Mouse (Mus musculus) liver, embryonic 11.5 days (tissue): ENCODE data around the gene Mia2. TPM values are rescaled to one million over a fixed set of nuclear protein-coding genes. Genes with fewer than 3 reads are reported as not detected.
A peak's percentile ranks its signal among the peaks of the same experiment; 100 is the strongest.

Experiments used
- ATAC-seq: fragments of 200-750 bp; cut with Nextera tagmentation; replicated peaks from 2 replicates; pipeline ENCODE4 v1.8.0; 2017; ENCODE audit warnings: moderate number of reproducible peaks, mild to moderate bottlenecking, moderate TSS enrichment, moderate library complexity; ENCODE audit not compliant: low FRiP score
- DNase-seq: peaks from one replicate; pipeline ENCODE4 v3.0.0-alpha.2; 2017; ENCODE audit warnings: low spot score
- H3K27ac ChIP-seq: fragments of 300-500 bp; sonication (generic); 2 replicates; pipeline ENCODE4 v1.5.1; 2014; ENCODE audit warnings: mild to moderate bottlenecking, low read depth, low read length, control low read depth
- H3K27me3 ChIP-seq: fragments of 300-500 bp; sonication (generic); replicated peaks from 2 replicates; pipeline ENCODE4 v1.6.1; 2014; ENCODE audit warnings: low read length, mixed read lengths; ENCODE audit not compliant: control insufficient read depth, insufficient read depth
- H3K36me3 ChIP-seq: fragments of 300-500 bp; sonication (generic); 2 replicates; pipeline ENCODE4 v1.6.1; 2014; ENCODE audit warnings: mild to moderate bottlenecking, low read length, moderate library complexity, mixed read lengths; ENCODE audit not compliant: control insufficient read depth, insufficient read depth
- H3K4me1 ChIP-seq: fragments of 300-500 bp; sonication (generic); replicated peaks from 2 replicates; pipeline ENCODE4 v1.6.1; 2014; ENCODE audit warnings: low read length, mixed read lengths; ENCODE audit not compliant: control insufficient read depth, insufficient read depth
- H3K4me2 ChIP-seq: fragments of 300-500 bp; sonication (generic); 2 replicates; pipeline ENCODE4 v1.6.1; 2014; ENCODE audit warnings: mild to moderate bottlenecking, control low read depth, moderate library complexity
- H3K4me3 ChIP-seq: fragments of 300-500 bp; sonication (generic); 2 replicates; pipeline ENCODE4 v1.5.1; 2014; ENCODE audit warnings: low read depth, low read length, control low read depth
- H3K9ac ChIP-seq: fragments of 300-500 bp; sonication (generic); 2 replicates; pipeline ENCODE4 v1.6.1; 2014; ENCODE audit warnings: low read depth, low read length, control low read depth
- H3K9me3 ChIP-seq: fragments of 300-500 bp; sonication (generic); 2 replicates; pipeline ENCODE4 v1.6.1; 2016; ENCODE audit warnings: low read length, inconsistent platforms, mixed read lengths; ENCODE audit not compliant: control insufficient read depth
- WGBS: fragments of 180-500 bp; shearing (Covaris S2); extraction: QIAGEN DNeasy Blood & Tissue Kit; methylation state at CpG from one replicate; pipeline ENCODE4 v1.1.7; 2014; 5-methylcytosine and 5-hydroxymethylcytosine counted together
- polyA plus RNA-seq: library from polyadenylated mRNA; unstranded; fragments of >200 nt; fragmentation: Nextera tagmentation; extraction: Ambion mirVana; gene quantifications from 2 replicates; pipeline ENCODE4 v1.2.1, GENCODE M21; 2014

Mia2 gene
- polyA plus RNA-seq, 1 experiment from 2014 or later = 79.7 TPM

DNA sequence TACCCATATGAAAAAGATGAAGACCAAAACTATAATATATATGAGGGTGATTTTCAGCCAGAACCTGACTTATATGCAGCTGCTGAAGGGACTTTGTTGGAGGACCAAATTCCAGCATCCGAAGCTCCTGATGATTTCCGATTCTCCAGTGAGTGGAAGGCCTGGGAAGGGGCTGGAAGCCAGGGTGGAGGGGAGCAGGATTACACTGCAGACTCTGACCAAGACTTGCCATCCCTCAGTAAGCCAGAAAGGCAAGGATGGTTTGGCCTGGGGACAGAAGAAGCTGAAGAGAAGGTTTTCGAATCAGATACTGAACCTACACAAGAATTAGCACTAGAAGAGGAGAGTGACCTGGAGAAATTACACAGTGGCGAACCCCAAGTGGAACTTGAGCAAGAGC, 12.3 kb downstream of the Mia2 start:
- no peak overlapping the region for H3K27ac ChIP-seq
- H3K27me3 ChIP-seq = no peaks in the 10 kb centered on the region
- H3K4me1 ChIP-seq = no peaks in the 10 kb centered on the region
- DNase-seq (no peak), ATAC-seq (no peak)
- H3K4me2 ChIP-seq = no peak overlapping the region
- H3K36me3 ChIP-seq = no peaks in the 10 kb centered on the region
- H3K9me3 ChIP-seq = no peaks in the 10 kb centered on the region
- H3K4me3 ChIP-seq = no peak overlapping the region
- 77% methylated on average over 4 of the region's 4 CpGs for whole genome bisulfite sequencing
- no peak overlapping the region for H3K9ac ChIP-seq

DNA sequence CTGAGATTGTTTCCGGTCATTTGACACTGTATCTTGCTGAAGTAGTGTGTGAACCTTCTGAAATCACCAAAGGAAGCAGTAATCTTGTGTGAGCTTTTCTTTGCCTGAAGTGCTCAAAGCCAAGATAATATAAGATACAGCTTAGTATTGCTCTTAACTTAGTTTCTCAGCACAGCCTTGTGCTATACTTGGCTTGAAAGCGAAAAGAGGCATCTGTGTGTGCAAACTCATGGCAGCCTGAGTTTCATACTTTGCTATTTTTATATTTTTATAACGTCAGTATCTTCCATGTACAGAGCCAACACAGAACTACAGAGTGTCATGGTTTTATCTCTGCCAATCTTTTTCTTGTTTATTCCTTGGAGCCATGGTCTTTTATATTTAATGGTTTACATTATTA, 21.6 kb downstream of the Mia2 start:
- Histone ChIP-seq H3K9ac (no peak overlapping the region), H3K27me3 (no peaks in the 10 kb centered on the region), H3K27ac (no peak overlapping the region), H3K9me3 (no peaks in the 10 kb centered on the region), H3K36me3 (no peaks in the 10 kb centered on the region), H3K4me2 (no peak overlapping the region), H3K4me3 (no peak overlapping the region), H3K4me1 (no peaks in the 10 kb centered on the region)
- WGBS = 80% methylated on average over 3 of the region's 3 CpGs
- DNase-seq (no peak), ATAC-seq (no peak)

DNA sequence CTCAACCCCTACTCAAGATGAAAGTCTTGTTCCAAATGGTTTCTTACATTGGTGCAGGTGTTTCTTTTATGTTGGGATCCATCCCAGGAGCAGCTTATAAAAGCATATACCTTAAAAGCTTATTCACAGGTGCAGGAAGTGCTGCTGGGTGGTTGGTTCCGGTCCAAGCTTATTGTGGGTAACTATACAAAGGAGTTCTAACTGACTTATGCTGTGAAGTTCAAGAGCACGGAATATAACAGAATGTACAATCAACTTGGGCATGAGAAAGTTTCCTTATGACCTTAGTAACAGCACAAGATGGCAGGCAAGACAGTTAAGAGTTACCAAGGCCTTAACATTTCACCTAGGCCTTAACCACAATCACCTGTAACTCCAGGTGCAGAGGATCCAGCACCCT, 29.8 kb downstream of the Mia2 start:
- Histone ChIP-seq H3K4me3 (no peak overlapping the region), H3K4me2 (no peak overlapping the region), H3K9ac (no peak overlapping the region), H3K27ac (no peak overlapping the region), H3K9me3 (no peaks in the 10 kb centered on the region), H3K36me3 (no peaks in the 10 kb centered on the region), H3K27me3 (no peaks in the 10 kb centered on the region), H3K4me1 (no peaks in the 10 kb centered on the region; the same call in 1 of the 2 replicates)
- DNase-seq = no peak
- 81% methylated on average over 2 of the region's 2 CpGs for WGBS
- no peak for ATAC-seq

DNA sequence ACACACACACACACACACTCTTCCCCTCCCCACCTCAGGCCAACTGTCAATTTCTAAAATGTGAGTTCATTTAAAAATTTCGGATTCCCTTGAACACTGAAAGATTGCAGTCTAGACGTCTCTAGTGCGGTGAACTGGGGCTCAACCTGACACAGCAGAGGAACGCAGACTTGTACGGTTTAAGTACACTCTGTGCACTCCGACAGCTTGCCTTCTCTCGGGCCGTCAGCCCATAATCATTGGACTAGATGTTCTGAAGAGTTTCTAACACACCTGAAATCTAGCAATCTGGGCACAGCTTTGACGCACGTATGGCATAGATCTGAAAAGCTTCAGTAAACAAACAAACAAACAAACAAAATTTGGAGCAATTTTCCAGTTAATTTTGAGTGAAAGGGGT, 32.9 kb downstream of the Mia2 start:
- H3K4me2 ChIP-seq = no peak overlapping the region
- H3K4me3 ChIP-seq = no peak overlapping the region
- DNase-seq = no peak
- no peak for ATAC-seq
- H3K9ac ChIP-seq = no peak overlapping the region
- no peak overlapping the region for H3K27ac ChIP-seq
- no peaks in the 10 kb centered on the region for H3K9me3 ChIP-seq
- no peaks in the 10 kb centered on the region for H3K36me3 ChIP-seq
- 88% methylated on average over 10 of the region's 10 CpGs for WGBS
- no peaks in the 10 kb centered on the region for H3K27me3 ChIP-seq
- H3K4me1 ChIP-seq = peaks cover 11% of the 10 kb centered on the region

GRCm38 (mm10) chr12:59129038-59129437, 33.4 kb downstream of the Mia2 start:
- DNase-seq (no peak), ATAC-seq (no peak)
- Histone ChIP-seq H3K36me3 (no peaks in the 10 kb centered on the region), H3K27me3 (no peaks in the 10 kb centered on the region), H3K9me3 (no peaks in the 10 kb centered on the region), H3K27ac (no peak overlapping the region), H3K4me1 (peaks cover 16% of the 10 kb centered on the region), H3K4me2 (no peak overlapping the region), H3K9ac (no peak overlapping the region), H3K4me3 (no peak overlapping the region)
- WGBS = 64% methylated on average over 7 of the region's 7 CpGs

- Histone ChIP-seq H3K4me2 (peak overlapping the region; percentile 96), H3K27me3 (no peaks in the 10 kb centered on the region), H3K9ac (no peak overlapping the region), H3K4me3 (peak overlapping the region; percentile 34), H3K27ac (no peak overlapping the region), H3K4me1 (peaks cover 20% of the 10 kb centered on the region), H3K9me3 (no peaks in the 10 kb centered on the region), H3K36me3 (no peaks in the 10 kb centered on the region)
- no peak for ATAC-seq
- whole genome bisulfite sequencing = 35% methylated on average over 6 of the region's 6 CpGs
- no peak for DNase-seq
These were observed 34.0 kb downstream of the Mia2 start for GRCm38 (mm10) chr12:59129592-59129991.

GRCm38 (mm10) chr12:59130249-59130648, 34.6 kb downstream of the Mia2 start:
- H3K9ac ChIP-seq = peak overlapping the region; percentile 97
- peak; percentile 35 for DNase-seq
- peaks cover 20% of the 10 kb centered on the region for H3K4me1 ChIP-seq
- no peaks in the 10 kb centered on the region for H3K36me3 ChIP-seq
- peak overlapping the region; percentile 96 for H3K4me2 ChIP-seq
- no peak for ATAC-seq
- no peaks in the 10 kb centered on the region for H3K27me3 ChIP-seq
- no peaks in the 10 kb centered on the region for H3K9me3 ChIP-seq
- H3K4me3 ChIP-seq = peak overlapping the region; percentile 90
- 18% methylated on average over 3 of the region's 3 CpGs for WGBS
- H3K27ac ChIP-seq = peak overlapping the region; percentile 95

- Histone ChIP-seq H3K4me1 (peaks cover 26% of the 10 kb centered on the region), H3K9ac (peak overlapping the region; percentile 97), H3K36me3 (no peaks in the 10 kb centered on the region), H3K4me2 (peak overlapping the region; percentile 96), H3K27ac (peak overlapping the region; percentile 95), H3K27me3 (no peaks in the 10 kb centered on the region), H3K4me3 (peak overlapping the region; percentile 90), H3K9me3 (no peaks in the 10 kb centered on the region)
- ATAC-seq (peak; percentile 89), DNase-seq (peak; percentile 93)
- under 1% methylated on average over 100 of the region's 100 CpGs for WGBS
These were observed 35.3 kb downstream of the Mia2 start for GRCm38 (mm10) chr12:59130651-59131577.

- Histone ChIP-seq H3K4me2 (peak overlapping the region; percentile 96), H3K9me3 (no peaks in the 10 kb centered on the region), H3K4me1 (peaks cover 26% of the 10 kb centered on the region), H3K27me3 (no peaks in the 10 kb centered on the region), H3K27ac (peak overlapping the region; percentile 95), H3K9ac (peak overlapping the region; percentile 97), H3K4me3 (peak overlapping the region; percentile 90), H3K36me3 (no peaks in the 10 kb centered on the region)
- DNase-seq = no peak
- peak; percentile 33 for ATAC-seq
- under 1% methylated on average over 30 of the region's 30 CpGs for WGBS
These were observed 36.0 kb downstream of the Mia2 start for GRCm38 (mm10) chr12:59131578-59131946.
